Mouse (Mus musculus) monocyte, adult 5-6 weeks (primary cell): ENCODE measurements around the gene Rbfox1. TPM values are rescaled to one million over a fixed set of nuclear protein-coding genes. Genes with fewer than 3 reads are reported as not detected.

Source experiments
- ATAC-seq: fragments of 153-309, 156-312 bp; replicated peaks from 2 replicates; pipeline ENCODE4 v1.8.0; 2017; ENCODE audit warnings: mild to moderate bottlenecking; ENCODE audit not compliant: low TSS enrichment, insufficient number of reproducible peaks, severe bottlenecking, poor library complexity, low FRiP score
- total RNA-seq: library from RNA; stranded (forward); fragments of 200-1000, 200-491, 200-594 nt; gene quantifications from 3 replicates; pipeline ENCODE4 v1.2.3, GENCODE M21; 2017

The Rbfox1 gene
- total RNA-seq, 1 experiment from 2014 or later: not detected

- no peak for ATAC-seq
These were observed 1214.5 kb downstream of the Rbfox1 start for GRCm38 (mm10) chr16:7099506-7100300.

GRCm38 (mm10) chr16:7102486-7102885, 1217.3 kb downstream of the Rbfox1 start:
- ATAC-seq: no peak

- no peak for ATAC-seq
These were observed 1218.1 kb downstream of the Rbfox1 start for GRCm38 (mm10) chr16:7103301-7103700.

- ATAC-seq: no peak
These were observed 1221.4 kb downstream of the Rbfox1 start for GRCm38 (mm10) chr16:7106450-7107015.

- ATAC-seq: no peak
These were observed 1230.8 kb downstream of the Rbfox1 start for GRCm38 (mm10) chr16:7115945-7116344.

- ATAC-seq: no peak
These were observed 1244.4 kb downstream of the Rbfox1 start for GRCm38 (mm10) chr16:7129591-7129990.

- ATAC-seq: no peak
These were observed 1247.3 kb downstream of the Rbfox1 start for GRCm38 (mm10) chr16:7132434-7132833.

- ATAC-seq: no peak
These were observed 1251.8 kb downstream of the Rbfox1 start for GRCm38 (mm10) chr16:7136971-7137370.

GRCm38 (mm10) chr16:7139480-7139879, 1254.3 kb downstream of the Rbfox1 start:
- ATAC-seq: no peak

- no peak for ATAC-seq
These were observed 1255.8 kb downstream of the Rbfox1 start for GRCm38 (mm10) chr16:7140909-7141308.

- ATAC-seq: no peak
These were observed 1260.3 kb downstream of the Rbfox1 start for GRCm38 (mm10) chr16:7145505-7145904.

- no peak for ATAC-seq
These were observed 1261.3 kb downstream of the Rbfox1 start for GRCm38 (mm10) chr16:7146454-7146853.

GRCm38 (mm10) chr16:7147884-7148283, 1262.7 kb downstream of the Rbfox1 start:
- no peak for ATAC-seq

GRCm38 (mm10) chr16:7149106-7149899, 1264.1 kb downstream of the Rbfox1 start:
- no peak for ATAC-seq

- no peak for ATAC-seq
These were observed 1265.1 kb downstream of the Rbfox1 start for GRCm38 (mm10) chr16:7150201-7150791.

- no peak for ATAC-seq
These were observed 1267.2 kb downstream of the Rbfox1 start for GRCm38 (mm10) chr16:7152401-7152800.

GRCm38 (mm10) chr16:7154671-7155070, 1269.5 kb downstream of the Rbfox1 start:
- ATAC-seq: no peak

- no peak for ATAC-seq
These were observed 1274.0 kb downstream of the Rbfox1 start for GRCm38 (mm10) chr16:7158856-7159826.
